Mouse (Mus musculus) layer of hippocampus, postnatal 10 days (tissue): ENCODE measurements around the gene Arhgef6. TPM values are rescaled to one million over a fixed set of nuclear protein-coding genes. Genes with fewer than 3 reads are reported as not detected.

Source experiments
- DNase-seq, 2 experiments: peaks; one replicate each; pipeline ENCODE4 v3.0.0; 2021; ENCODE audit warnings: low spot score in 2 of 2
- total RNA-seq, 2 experiments: library from RNA; stranded (reverse); gene quantifications; 2 replicates each; pipeline ENCODE4 v1.2.3; 2021

Gene Arhgef6
- total RNA-seq, 2 experiments from 2014 or later = 22.0 to 23.3 TPM

DNA sequence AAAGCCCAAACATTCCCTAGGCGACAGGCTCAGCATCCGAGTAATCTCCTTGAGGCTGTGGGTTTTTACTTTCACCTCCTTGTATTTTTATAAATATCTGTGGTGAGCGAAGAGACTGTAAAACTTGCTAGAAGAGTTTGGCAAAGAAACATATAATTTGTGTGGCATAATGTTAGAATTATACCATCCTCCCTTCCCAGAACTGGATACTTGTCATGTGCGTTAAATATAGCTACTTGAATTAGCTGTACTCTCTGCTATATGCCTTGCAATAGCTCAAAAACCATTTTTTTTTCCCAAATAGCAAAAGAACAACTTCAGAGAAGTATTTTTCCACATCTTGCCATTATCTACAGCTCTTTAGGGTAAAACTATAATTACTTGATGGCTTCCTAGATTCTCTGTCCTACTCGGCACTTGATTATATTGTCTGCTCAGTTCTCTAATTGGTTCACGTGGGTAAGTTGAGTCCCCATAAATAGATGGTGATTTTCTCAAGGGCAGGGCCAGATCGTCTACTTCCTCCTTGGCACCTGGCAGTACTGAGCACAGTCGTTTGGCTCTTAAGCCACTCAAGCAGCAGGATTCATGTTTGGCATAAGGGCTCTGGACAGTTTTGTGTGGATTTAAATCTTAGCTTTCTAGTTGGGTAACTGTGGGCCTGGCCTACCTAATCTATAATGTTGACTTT, 35.2 kb downstream of the Arhgef6 start:
- DNase-seq = no peak

DNA sequence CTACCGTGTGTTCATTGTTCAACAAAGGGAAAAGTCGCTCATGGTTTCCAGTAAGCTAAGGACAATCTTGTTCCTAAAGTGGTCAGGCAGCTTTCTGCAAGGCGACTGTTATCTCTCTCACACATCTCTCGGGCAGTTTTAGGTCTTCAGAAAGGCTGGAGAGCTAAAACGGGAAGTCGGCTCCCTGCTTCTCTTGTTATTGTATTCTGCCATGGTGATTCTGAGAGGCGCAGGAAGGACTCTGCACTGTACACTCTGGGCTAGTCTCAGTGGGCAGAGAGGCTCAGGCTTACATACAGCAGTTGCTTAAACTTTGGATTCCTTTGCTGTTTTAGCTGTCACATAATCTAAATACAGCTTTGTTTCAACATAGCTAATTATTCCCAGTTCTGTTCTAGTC, 39.6 kb downstream of the Arhgef6 start:
- DNase-seq = no peak

DNA sequence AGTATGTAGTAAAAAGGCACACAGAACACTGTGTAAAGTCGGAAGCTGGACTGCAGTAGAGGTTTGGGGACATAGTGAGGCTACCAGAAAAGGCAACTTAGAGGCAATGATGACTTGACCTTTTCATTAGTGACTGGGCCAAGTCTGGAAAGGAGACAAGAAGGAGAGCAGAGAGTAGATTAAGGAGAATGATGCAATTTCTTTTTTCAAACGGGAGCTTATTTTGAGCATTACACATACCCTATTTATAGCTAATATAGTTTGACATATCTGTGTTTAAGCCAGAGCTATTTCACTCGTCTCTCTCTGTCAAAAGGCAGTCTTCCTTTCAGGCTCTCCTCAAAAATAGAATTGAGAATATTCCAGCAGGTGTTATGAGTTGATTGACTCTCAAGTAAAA, 50.1 kb downstream of the Arhgef6 start:
- no peak for DNase-seq

DNA sequence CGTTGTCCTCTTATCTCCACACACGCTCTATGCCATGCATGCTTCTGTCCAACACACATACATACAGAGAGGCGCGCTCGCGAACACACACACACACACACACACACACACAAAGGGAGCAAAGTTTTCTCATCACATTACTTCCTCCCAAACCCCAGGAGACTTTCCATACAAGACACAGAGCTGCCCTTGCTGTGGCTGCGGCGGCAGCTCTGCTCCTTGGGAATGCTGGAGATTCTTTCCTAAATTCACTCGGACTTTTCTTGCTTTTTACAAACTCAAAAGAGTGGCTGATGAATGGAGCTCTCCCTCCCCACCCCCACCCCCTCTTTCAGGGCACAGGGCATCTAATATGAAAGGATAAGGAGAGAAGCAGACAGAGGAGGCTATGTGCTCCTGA, 52.2 kb downstream of the Arhgef6 start:
- no peak for DNase-seq

DNA sequence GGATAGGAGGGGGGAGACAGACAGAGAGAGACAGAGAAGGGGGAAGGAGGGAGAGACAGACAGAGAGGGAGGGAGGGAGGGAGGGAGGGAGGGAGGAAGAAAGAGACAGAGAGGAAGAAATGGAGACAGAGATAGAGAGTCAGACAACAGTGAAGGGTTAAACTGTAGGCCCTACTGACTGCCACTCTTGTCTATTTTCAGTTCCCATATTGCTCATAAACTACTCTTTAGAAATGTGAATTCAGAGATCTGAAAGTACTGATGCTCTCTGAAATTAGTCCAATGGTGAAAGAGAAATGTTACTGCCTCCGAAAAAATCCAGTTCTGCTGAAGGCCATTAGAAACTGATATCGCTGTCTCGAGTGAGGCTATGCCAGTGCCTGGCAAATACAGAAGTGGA, 56.3 kb downstream of the Arhgef6 start:
- no peak for DNase-seq

DNA sequence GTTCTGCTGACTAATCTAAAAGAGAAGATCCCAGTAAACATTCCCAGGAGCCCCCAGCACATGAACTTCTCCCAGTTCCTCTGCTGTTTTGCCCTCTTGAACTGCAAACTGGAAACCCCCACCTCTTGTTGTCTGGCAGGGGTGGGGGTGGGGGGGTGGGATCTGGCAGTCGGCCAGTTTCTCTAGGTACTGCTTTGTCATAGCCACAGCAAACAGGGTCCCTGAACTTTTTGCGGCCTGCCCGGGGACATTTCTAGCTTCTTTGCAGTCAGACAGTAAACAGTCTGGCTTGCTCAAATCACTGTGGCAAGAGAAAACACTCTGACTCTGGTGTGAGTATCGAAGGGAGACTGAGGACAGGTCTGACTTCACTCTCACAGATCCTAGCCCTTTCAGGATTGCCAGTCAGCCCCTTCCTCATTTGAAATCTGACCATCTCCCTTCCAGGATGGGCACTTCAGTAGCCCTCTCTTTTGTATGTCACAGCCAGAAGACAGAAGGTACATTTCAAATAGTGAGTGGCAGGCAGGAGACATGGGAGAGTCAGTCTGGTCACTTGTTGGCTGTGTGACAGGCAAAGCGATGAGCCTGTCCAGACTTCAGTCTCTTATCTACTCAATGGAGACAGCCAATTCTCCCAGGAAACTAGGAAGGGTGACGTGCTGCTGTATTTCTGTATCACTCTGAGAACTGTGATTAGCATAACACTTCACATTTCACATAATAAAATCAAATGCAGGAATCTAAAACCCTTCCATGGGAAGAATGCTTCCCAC, 60.8 kb downstream of the Arhgef6 start:
- no peak for DNase-seq

DNA sequence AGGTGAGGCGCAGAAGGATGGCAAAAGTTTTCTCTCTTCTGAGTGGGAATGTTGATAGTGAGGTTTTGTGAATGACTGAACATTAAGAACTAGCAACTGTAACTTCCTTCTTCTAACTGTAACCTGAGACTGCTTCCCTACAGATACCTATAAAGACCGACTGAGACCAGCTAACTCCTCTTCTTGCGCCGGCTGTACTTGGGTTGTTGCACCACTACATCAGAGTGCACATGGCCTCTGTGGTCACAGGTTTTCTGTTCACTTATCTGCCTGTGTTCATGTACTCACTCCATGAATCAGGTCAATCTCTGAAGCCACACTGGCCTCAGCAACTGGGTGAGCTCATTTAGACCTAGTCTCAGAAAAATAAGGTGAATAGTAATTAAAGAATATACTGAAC, 75.0 kb downstream of the Arhgef6 start:
- DNase-seq = no peak

DNA sequence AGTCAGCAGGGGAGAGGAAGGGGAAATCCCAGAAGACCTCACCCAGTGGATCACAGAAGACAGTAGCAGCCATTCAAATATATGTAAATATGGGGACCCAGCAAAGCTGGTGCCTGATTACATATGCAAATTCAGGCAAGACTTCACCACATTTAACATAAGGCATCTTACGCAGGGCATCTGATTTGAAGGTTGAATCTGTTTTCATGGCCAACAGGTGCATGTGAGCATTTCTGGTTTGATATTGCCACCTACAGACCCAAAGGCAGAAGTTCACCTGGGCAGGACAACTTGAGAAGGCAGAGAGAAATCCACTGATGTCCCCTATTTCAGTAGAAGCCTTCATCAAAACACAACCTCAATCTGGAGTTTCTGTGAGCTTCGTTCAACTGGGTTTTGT, 77.8 kb downstream of the Arhgef6 start:
- DNase-seq = peak in 1 of 2 experiments; percentile 18

DNA sequence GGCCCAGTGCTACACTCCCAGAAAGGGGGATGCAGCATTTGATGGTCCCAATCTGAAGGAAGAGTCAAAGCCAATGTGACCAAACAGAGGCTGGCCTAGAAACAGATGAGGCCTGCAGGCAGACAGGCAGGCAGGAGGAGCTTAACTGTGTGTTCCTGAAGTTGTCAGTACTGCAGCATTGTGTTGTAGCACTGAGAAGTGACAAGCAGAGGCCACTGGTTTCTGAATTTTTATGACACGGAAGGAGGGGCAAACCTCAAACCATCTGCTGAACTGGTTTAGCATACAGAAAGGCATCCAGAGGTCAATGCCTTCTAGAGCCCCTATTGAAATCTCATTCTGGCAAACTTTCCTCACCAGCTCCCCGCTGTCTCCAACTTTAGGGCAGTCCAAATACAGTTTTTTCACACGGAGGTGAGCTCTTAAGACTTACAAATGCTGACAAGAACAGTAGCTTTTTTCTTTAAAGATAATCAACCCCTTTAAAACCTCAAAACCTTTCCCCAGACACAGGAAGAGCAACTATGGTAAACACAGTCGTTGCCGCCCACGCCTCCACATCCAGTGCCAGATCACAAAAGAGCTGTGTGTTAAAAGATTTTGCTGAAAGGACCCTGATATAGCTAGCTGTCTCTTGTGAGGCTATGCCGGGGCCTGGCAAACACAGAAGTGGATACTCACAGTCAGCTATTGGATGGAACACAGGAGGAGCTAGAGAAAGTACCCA, 85.0 kb downstream of the Arhgef6 start:
- DNase-seq = no peak

DNA sequence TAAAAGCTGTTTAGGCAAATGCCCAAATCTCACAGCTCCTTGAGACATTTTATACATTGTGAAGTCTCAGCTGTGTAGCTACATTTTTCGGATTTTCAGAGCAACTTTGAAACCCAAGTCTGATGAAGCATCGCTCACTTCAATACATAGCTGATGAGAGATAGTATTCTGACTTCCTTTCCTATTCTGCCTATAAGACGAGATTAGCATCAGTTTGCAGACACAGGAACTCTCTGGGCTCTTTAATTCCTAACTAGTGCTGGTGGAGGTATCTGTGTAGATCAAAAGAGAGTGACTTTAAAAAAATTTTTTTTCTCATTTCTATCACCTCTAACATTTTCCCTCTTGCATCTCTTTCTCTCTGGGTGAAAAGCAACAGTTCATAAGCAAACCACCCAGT, 100.0 kb downstream of the Arhgef6 start:
- DNase-seq = no peak

DNA sequence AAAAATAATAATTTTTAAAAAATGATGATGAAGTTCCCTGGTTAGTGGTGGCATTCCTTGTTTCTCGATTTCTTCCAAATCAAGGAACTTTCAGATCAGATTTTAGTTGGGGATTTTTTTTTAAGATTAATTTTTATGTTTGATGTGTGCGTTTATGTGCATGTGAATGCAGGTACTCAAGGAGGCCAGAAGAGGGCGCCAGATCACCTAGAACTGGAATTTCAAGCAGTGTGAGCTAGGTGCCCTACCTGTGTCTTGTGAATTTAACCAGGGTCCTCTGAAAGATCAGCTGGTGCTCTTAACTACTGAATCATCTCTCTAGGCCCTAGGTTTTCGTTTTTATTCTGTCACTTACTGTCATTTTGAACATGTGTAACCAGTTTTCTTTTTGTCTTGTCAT, 102.5 kb downstream of the Arhgef6 start:
- DNase-seq = no peak

DNA sequence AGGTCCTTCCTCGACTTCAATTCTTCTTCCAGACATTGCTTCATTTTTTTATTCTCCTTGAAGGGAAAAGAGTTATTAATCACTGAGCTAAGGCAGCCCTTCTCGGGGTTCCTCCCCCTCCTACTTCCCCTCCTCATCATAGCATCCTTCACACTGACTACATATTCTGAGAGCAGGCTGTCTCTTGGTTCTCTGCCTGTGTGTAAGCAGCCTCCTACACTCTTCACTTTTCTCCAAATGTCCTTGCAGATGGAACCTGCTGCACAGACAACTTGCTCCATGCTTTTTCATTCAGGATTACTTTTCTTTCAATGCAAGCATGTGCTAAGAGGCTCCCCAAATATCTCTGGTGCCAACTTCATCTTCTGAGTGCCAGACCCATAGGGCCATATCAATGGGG, 104.9 kb downstream of the Arhgef6 start:
- no peak for DNase-seq

DNA sequence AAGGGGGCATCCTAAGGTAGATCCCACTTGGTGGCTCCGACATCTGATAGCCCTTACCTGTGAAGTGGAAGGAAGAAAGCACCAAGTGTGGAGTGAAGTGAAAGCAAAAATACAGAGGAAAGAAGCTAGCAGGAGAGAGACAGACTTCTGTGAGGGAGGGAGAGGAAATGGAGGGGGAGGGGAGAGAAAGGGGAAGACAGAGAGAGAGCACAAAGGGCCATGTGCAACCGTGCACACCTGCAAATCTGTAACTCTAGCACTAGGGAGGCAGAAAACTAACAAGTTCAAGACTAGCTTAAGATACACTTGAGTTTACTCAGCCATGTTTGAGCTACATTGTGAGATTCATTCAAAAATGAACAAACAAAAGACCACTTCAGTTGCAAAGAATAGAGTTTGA, 110.4 kb downstream of the Arhgef6 start:
- DNase-seq = no peak

DNA sequence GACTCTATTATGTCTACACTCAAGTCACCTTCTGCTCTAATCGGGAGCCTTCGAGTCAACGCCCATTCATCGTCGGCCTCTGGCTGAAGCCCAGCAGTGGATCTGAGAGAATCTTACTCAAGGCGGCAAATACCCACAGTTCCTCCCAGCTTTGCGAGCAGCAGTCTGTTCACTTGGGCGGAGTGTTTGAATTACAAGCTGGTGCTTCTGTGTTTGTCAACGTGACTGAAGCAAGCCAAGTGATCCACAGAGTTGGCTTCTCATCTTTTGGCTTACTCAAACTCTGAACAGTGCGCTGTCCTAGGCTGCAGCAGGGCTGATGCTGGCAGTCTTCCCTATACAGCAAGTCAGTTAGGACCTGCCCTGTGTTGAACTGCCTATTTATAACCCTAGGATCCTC, 115.2 kb downstream of the Arhgef6 start:
- DNase-seq = peak; percentile 14 to 17

DNA sequence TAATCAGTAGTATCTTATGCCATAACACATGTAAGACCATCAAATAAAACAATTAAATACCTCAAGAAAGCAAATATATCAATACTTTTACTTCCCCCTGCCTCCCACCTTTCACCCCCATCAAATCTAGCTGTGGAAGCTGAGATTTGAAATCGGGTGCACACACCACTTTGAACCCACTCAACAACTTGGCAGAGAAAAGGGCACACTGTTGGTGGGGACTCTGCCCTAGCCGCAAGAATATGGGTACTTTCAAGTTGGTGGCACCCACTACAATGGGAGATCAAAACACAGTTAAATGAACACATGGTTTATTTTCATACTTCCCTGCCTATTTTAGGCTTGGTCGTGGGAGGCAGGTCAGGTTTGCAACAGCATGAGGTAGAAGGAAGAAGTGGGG, 116.6 kb downstream of the Arhgef6 start:
- no peak for DNase-seq

DNA sequence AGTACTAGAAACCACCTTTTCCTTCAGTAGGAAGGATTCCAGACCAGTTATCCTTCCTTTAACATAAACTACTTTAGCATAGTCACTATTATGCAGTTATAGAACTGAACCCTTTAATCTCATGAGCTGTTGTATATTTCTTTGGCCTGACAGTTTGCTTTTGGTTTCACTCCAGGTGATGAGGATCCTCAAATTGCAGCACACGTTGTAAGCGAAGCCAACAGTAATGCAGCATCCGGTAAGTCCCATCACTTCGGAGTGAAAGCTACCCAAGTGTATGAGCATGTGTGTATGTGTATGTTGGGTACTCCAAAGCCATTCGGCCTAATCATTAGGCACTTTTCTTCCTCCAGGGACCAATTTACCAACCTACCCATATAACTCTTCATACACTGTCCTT, 119.0 kb downstream of the Arhgef6 start:
- no peak for DNase-seq

DNA sequence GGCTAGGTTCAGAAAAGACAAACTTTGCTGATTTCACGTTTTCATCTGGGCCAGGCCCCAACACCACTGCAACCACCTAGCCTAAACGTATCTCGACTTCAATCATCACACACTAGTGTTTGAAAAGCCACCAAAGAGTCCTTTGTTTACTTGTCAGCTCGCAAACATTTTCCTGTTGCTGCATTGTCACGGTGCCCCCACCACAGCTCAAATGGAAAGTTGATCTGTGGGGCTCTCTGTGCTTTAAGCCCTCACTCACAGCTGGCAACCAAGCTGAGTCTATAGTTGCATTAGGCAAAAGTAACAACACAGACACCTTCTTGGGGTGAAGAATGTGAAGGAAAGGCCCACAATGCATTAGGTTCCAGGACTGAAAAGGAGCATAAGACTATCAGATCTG, 122.3 kb downstream of the Arhgef6 start:
- no peak for DNase-seq

DNA sequence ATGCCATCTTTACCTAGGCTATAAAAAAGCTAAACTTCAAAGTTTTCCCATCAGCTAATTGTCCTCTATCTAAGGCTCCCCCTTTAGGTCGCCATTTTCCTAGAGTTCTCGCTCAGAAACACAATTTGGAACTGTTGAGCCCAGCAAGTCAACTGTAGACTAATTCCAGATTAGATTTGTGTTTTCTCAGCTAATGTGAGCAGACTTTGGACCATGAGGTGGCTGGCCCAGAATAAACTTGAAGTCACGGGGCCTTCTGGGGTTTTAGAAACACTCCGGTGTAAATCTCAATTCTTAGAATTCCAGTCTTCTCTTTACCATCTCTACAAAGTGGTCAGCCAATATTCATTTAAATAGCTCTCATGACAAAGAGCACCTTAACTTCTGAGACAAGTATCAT, 123.0 kb downstream of the Arhgef6 start:
- DNase-seq = no peak

DNA sequence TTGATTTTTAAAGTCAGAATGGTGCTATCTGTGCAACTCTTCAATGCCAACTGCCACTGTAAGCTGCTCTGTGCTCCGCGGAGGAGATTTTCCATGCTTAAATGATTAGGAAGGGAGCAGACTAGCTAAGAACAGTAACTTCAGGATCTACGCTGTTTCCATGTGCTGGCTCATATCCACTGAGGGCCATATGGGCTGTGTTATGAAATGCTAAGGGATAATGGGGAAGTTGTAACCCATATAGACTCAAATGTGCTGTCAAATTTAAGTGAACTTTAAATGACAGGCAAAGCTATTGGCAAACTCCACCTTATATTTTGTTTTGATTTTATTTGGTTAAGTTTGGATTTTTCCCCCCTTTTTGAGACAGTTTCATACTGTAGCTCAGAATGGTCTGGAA, 125.7 kb downstream of the Arhgef6 start:
- no peak for DNase-seq

DNA sequence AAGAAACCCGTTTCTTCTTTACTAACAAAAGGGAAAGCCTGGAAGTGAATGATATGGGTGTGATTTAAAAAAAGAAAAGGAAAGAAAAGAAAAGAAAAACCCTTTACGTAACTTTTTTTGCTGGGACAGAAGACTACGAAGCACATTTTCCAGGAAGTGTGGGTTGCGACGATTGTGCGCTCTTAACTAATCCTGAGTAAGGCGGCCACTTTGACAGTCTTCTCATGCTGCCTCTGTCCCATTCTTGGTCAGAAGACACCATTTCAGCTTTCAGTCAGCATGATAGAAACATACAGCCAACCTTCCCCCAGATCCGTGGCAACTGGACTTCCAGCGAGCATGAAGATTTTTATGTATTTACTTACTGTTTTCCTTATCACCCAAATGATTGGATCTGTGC, 126.7 kb downstream of the Arhgef6 start, which contains the start of gene Cd40lg:
Gene Cd40lg, plus strand, starts transcription at position 268 of the 400 bp plus-strand sequence.
- DNase-seq = no peak

DNA sequence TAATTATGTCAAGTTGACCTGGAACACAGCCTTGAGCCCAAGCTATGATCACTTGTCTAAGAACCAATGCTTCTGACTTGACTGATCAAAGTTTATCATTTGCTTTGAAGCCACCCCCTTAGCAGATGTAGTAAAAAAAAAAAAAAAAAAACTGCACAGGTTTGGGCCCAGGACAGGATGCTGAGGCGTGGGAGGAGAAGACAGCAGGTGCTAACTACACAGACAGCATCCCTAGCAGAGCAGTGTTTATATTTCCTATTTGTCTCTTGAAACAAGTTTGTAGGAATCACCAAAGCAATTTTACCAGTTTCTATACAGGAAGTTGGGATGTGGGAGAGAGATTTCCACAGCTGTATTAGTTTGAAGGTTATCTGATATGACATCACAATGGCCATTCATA, 127.9 kb downstream of the Arhgef6 start:
- no peak for DNase-seq

DNA sequence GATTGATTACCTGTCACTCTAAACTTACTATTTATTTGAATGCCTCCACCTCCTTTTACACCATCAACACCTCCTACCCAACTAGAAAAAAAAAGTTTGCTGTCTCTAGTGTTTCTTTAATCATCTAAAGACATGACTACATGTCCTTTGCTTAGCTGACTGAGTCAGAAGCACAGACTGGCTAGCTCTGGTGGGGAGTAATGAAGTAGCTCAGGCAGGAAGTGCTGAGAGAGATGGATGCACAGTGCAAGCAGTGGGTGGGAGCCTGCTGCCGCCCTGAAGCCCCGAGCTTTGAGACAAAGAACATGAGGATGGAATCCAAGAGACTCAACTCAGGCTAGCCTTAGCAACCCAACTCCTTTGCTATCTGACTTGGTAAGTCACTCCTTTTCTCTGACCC, 138.1 kb downstream of the Arhgef6 start:
- DNase-seq = no peak
